Mouse (Mus musculus) thymus, adult 2 months (tissue): ENCODE measurements around the gene Haus2.

ENCODE experiments used
- CTCF ChIP-seq: fragments of 200-500 bp; IDR thresholded peaks from 2 replicates; pipeline ENCODE4 v1.5.1; 2012; ENCODE audit warnings: mild to moderate bottlenecking, control low read depth, low read length, moderate library complexity, borderline replicate concordance; ENCODE audit not compliant: control insufficient read depth, poor library complexity, insufficient read depth; ENCODE audit errors: extremely low read depth
- POLR2A ChIP-seq: fragments of 200-500 bp; IDR thresholded peaks from 2 replicates; pipeline ENCODE4 v1.6.1; 2012; ENCODE audit warnings: mild to moderate bottlenecking, low read length, control low read depth, moderate library complexity; ENCODE audit not compliant: control insufficient read depth, poor library complexity, insufficient read depth; ENCODE audit errors: extremely low read depth

DNA sequence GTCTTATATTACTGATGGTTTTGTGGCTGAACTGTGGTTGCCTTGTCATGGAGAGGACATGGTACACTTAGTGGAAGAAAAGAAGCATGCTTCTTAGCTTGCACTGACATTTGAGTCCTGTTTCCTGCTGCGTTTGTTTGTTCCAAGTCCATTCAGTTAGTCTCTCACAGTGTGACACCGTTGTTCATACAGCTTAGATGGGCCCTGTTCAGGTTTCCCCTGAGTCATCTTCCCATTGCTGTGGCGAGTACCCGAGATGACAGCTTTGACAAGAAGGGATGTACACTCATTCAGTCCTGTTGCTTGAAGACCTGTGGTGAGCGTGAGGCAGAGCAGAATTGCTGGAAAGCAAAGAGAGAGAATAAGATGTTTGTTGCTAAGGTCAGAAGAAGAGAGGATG is 49.3 kb downstream of the Haus2 start:
- no peak for TF ChIP-seq CTCF
- TF ChIP-seq POLR2A = no peak
